Comparison of ENCODE assay signal across 12 mouse cellular contexts in genomic region chr10:78272932-78273331, GRCm38 (mm10). TPM values are rescaled to one million over a fixed set of nuclear protein-coding genes. Genes with fewer than 3 reads are reported as not detected.
A peak's percentile ranks its signal among the peaks of the same experiment; 100 is the strongest.
DNase-seq lines count a peak whose midpoint lies in the region; ATAC-seq and TF ChIP-seq lines count a peak whose summit lies in the region.
"Had no signal": no experiment of that assay in that cellular context is flagged by ENCODE, and none has a peak within 500 bp of the region (broad histone marks: within the 10 kb centered on the region; RNA-seq: fewer than 3 reads in every experiment).

No protein-coding gene starts in this region.

- H3K4me1 ChIP-seq in ES-Bruce4 (ENCODE audit: control insufficient read depth, insufficient read depth, low read length): peaks cover 21% of the 10 kb centered on the region
- peaks cover 21% of the 10 kb centered on the region for H3K4me1 ChIP-seq in G1E (ENCODE audit: insufficient read depth, low read depth, low read length)
- H3K4me1 ChIP-seq in heart, embryonic 14.5 days (ENCODE audit: control insufficient read depth in 2 of 2, insufficient read depth in 2 of 2, low read length in 2 of 2): peaks cover 9% of the 10 kb centered on the region in 2 experiments
- 0 out of 2 replicates have a peak, but pooled peaks cover 5% of the 10 kb centered on the region for H3K4me1 ChIP-seq in lung, embryonic 16.5 days (replicated peaks; ENCODE audit: control insufficient read depth, insufficient read depth, low read length)

- 0 out of 2 replicates have a peak overlapping the region, but pooled peaks have one; percentile 12 for H3K4me2 ChIP-seq in heart, embryonic 14.5 days (ENCODE audit: low read length)
- H3K4me2 ChIP-seq in lung, embryonic 16.5 days (ENCODE audit: low read depth, low read length): no peak overlapping the region

- TF ChIP-seq CTCF in ES-Bruce4 (IDR thresholded peaks at IDR 0.05; ENCODE audit: low read depth, low read length) (no peak), G1E (IDR thresholded peaks at IDR 0.05; ENCODE audit: low read depth, low read length) (no peak)

- H3K27ac ChIP-seq in ES-Bruce4 (ENCODE audit: insufficient read depth, low read length): peak overlapping the region; percentile 48
- no peak overlapping the region for H3K27ac ChIP-seq in heart, embryonic 14.5 days (replicated peaks in 1 of 2; ENCODE audit: control insufficient read depth in 1 of 2, insufficient read depth in 1 of 2, low read depth in 2 of 2, low read length in 2 of 2)
- no peak overlapping the region for H3K27ac ChIP-seq in lung, embryonic 16.5 days (ENCODE audit: low read length)

- 0 out of 2 replicates have a peak overlapping the region, but pooled peaks have one; percentile 21 for H3K4me3 ChIP-seq in ES-Bruce4 (ENCODE audit: low read depth, low read length)
- peak overlapping the region; percentile 48; the same call in 1 of the 2 replicates for H3K4me3 ChIP-seq in G1E (ENCODE audit: low read depth, low read length)
- no peak overlapping the region for H3K4me3 ChIP-seq in heart, embryonic 14.5 days (ENCODE audit: control insufficient read depth in 1 of 2, insufficient read depth in 1 of 2, low read depth in 1 of 2, low read length in 2 of 2)
- H3K4me3 ChIP-seq in lung, embryonic 16.5 days (ENCODE audit: low read length): no peak overlapping the region

- 0 out of 2 replicates have a peak overlapping the region, but pooled peaks have one; percentile 15 for H3K9ac ChIP-seq in ES-Bruce4 (ENCODE audit: low read depth, poor library complexity, severe bottlenecking)
- H3K9ac ChIP-seq in heart, embryonic 14.5 days (ENCODE audit: low read length): no peak overlapping the region
- H3K9ac ChIP-seq in lung, embryonic 16.5 days (ENCODE audit: low read length): no peak overlapping the region

- TF ChIP-seq EP300 in ES-Bruce4 (IDR thresholded peaks at IDR 0.05; ENCODE audit: insufficient read depth, low read depth, low read length): peak; percentile 81

- no peaks in the 10 kb centered on the region for H3K36me3 ChIP-seq in ES-Bruce4 (ENCODE audit: control insufficient read depth, insufficient read depth, low read length, poor library complexity, severe bottlenecking)
- no peaks in the 10 kb centered on the region for H3K36me3 ChIP-seq in G1E (replicated peaks)
- peaks cover 52% of the 10 kb centered on the region for H3K36me3 ChIP-seq in heart, embryonic 14.5 days (ENCODE audit: control insufficient read depth, insufficient read depth, low read length)
- peaks cover 6% of the 10 kb centered on the region for H3K36me3 ChIP-seq in lung, embryonic 16.5 days (ENCODE audit: control insufficient read depth, insufficient read depth, low read length)

- H3K27me3 ChIP-seq in ES-Bruce4 (ENCODE audit: control insufficient read depth, insufficient read depth, low read length, poor library complexity, severe bottlenecking): no peaks in the 10 kb centered on the region
- H3K27me3 ChIP-seq in G1E (ENCODE audit: insufficient read depth, low read length): peaks cover 31% of the 10 kb centered on the region
- H3K27me3 ChIP-seq in heart, embryonic 14.5 days (ENCODE audit: control insufficient read depth, insufficient read depth, low read length): no peaks in the 10 kb centered on the region
- no peaks in the 10 kb centered on the region for H3K27me3 ChIP-seq in lung, embryonic 16.5 days (ENCODE audit: control insufficient read depth, insufficient read depth, low read depth, low read length)

- WGBS in heart, embryonic 14.5 days: 11% methylated on average over 8 of the region's 9 CpGs
- WGBS in lung, embryonic 16.5 days: 17% methylated on average over 9 of the region's 9 CpGs

- H3K9me3 ChIP-seq in ES-Bruce4 (replicated peaks; ENCODE audit: control insufficient read depth, insufficient read depth, low read length, poor library complexity, severe bottlenecking): no peaks in the 10 kb centered on the region
- H3K9me3 ChIP-seq in G1E (replicated peaks): no peaks in the 10 kb centered on the region
- no peaks in the 10 kb centered on the region for H3K9me3 ChIP-seq in heart, embryonic 14.5 days (ENCODE audit: control insufficient read depth, low read length)
- no peaks in the 10 kb centered on the region for H3K9me3 ChIP-seq in lung, embryonic 16.5 days (ENCODE audit: control insufficient read depth, low read length)

- no peak for TF ChIP-seq POLR2A in ES-Bruce4 (IDR thresholded peaks at IDR 0.05; ENCODE audit: insufficient read depth, low read length)

- ATAC-seq in G1E (ENCODE audit: extremely low read depth, insufficient number of reproducible peaks, low FRiP score, poor library complexity, severe bottlenecking): no peak; the same call in 1 of the 2 replicates
- 0 out of 2 replicates have a peak, but pooled peaks have one; percentile 50 for ATAC-seq in heart, embryonic 14.5 days (ENCODE audit: insufficient number of reproducible peaks, insufficient read depth, low FRiP score, low read depth)
- ATAC-seq in lung, embryonic 16.5 days (ENCODE audit: low read depth): peak; percentile 45; the same call in 1 of the 2 replicates
- no peak for ATAC-seq in CD4-positive, CD25-positive, alpha-beta regulatory T cell, adult 4 months
- ATAC-seq: forebrain, embryonic 16.5 days; midbrain, embryonic 16.5 days had no signal

- DNase-seq in G1E (ENCODE audit: low spot score): peak; percentile 35
- DNase-seq in layer of hippocampus, postnatal 36 days: no peak
- no peak for DNase-seq in layer of hippocampus, adult 9-10 months (ENCODE audit: low spot score)
- DNase-seq: cerebellum, adult 9-10 months; kidney, adult 11 months; thymus, postnatal 36 days had no signal

RNA-seq across cellular contexts. Expression of gene Trappc10, which starts 28.5 kb away (rescaled TPM):
- polyA plus RNA-seq in ES-Bruce4 (2011; ENCODE audit: insufficient read depth, insufficient read length, low read depth, missing spikeins): 20.6 and 22.0 TPM in 2 replicates
- total RNA-seq in G1E (2014; fragmentation: Nextera tagmentation): 43.5 and 93.6 TPM in 2 replicates
- total RNA-seq in G1E (2017): 30.2 and 33.3 TPM in 2 replicates
- polyA plus RNA-seq in G1E (2012): 54.7 and 75.1 TPM in 2 replicates
- 15.4 and 19.0 TPM in 2 replicates for polyA plus RNA-seq in heart, embryonic 14.5 days (2014; fragmentation: Nextera tagmentation; extraction: Ambion mirVana)
- polyA plus RNA-seq in lung, embryonic 16.5 days (2015; fragmentation: Nextera tagmentation; extraction: Ambion mirVana): 5.0 and 7.9 TPM in 2 replicates
- 1 to 10 TPM; 4.9 to 9.0 TPM for polyA plus RNA-seq in CD4-positive, CD25-positive, alpha-beta regulatory T cell, adult 4 months (2017; shearing (Covaris generic))
- 10 to 100 TPM; 75.6 to 79.0 TPM for total RNA-seq in layer of hippocampus, postnatal 36 days (2021)

Comparison
In these comparisons a context has a peak if more than half of its experiments do, and no peak if none do; other contexts are left out.
1. H3K4me3 ChIP-seq: peak in ES-Bruce4 (single experiment) and G1E (single experiment); none in heart, embryonic 14.5 days (0 of 2) and lung, embryonic 16.5 days (single experiment).
2. ATAC-seq: peak in heart, embryonic 14.5 days (single experiment) and lung, embryonic 16.5 days (single experiment); none in G1E (single experiment) and CD4-positive, CD25-positive, alpha-beta regulatory T cell, adult 4 months (single experiment).